Mouse (Mus musculus) myocyte (in vitro differentiated cells): Measurements from ENCODE around the gene Gan.

Experiments used
- CEBPB ChIP-seq: IDR thresholded peaks from 2 replicates; pipeline ENCODE4 v1.6.1; 2011; ENCODE audit warnings: mild to moderate bottlenecking, moderate library complexity; ENCODE audit not compliant: poor library complexity, insufficient read depth, severe bottlenecking
- E2F4 ChIP-seq: IDR thresholded peaks from one replicate; pipeline ENCODE4 v1.6.1; 2011; ENCODE audit warnings: mild to moderate bottlenecking, control low read depth, moderate library complexity; ENCODE audit not compliant: insufficient read depth
- MAX ChIP-seq: IDR thresholded peaks from one replicate; pipeline ENCODE4 v1.6.1; 2011; ENCODE audit warnings: low read depth, mild to moderate bottlenecking, control low read depth
- MYOD1 ChIP-seq, 3 experiments: IDR thresholded peaks; one replicate each; pipeline ENCODE4 v1.6.1; 2011; ENCODE audit warnings: control low read depth in 2 of 3, low read depth in 2 of 3, mild to moderate bottlenecking in 2 of 3, moderate library complexity in 1 of 3; ENCODE audit not compliant: insufficient read length in 2 of 3, control insufficient read depth in 1 of 3
- POLR2A ChIP-seq: IDR thresholded peaks from one replicate; pipeline ENCODE4 v1.6.1; 2011; ENCODE audit warnings: low read depth, mild to moderate bottlenecking, control low read depth, moderate library complexity; ENCODE audit not compliant: insufficient read length
- POLR2AphosphoS2 ChIP-seq: IDR thresholded peaks from one replicate; pipeline ENCODE4 v1.6.1; 2011; ENCODE audit warnings: low read depth, control low read depth; ENCODE audit not compliant: insufficient read length
- REST ChIP-seq: IDR thresholded peaks from one replicate; pipeline ENCODE4 v1.6.1; 2011; ENCODE audit warnings: mild to moderate bottlenecking, control low read depth, moderate library complexity; ENCODE audit not compliant: insufficient read depth, insufficient read length
- TCF12 ChIP-seq: IDR thresholded peaks from one replicate; pipeline ENCODE4 v1.6.1; 2011; ENCODE audit warnings: mild to moderate bottlenecking, control low read depth; ENCODE audit not compliant: poor library complexity, insufficient read depth, severe bottlenecking

DNA sequence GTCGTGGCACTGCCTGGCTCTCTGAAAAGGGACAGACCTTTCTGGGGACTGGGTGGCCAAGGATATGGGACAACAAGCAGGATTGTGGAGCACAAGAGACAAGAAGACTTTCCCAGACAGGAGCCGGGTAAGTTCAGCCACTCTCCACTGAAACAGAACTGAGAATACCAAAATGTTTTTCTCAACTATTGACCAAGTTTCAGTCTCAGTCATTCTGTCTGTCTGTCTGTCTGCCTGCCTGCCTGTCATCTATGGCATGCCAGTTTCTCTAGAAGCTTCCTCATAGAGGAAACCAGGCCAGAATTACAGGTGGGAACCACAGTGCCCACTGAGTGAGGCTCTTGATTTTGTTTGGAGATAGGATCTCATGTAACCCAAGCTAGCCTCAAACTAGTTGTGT, 59.8 kb downstream of the Gan start:
- TF ChIP-seq MAX: no peak
- no peak for TF ChIP-seq POLR2A
- no peak for TF ChIP-seq MYOD1 (IDR thresholded peaks at IDR 0.05; ENCODE audit: control insufficient read depth in 1 of 3, insufficient read length in 2 of 3, low read depth in 2 of 3)
- TF ChIP-seq E2F4: no peak
- no peak for TF ChIP-seq CEBPB
- TF ChIP-seq TCF12: no peak
- TF ChIP-seq POLR2AphosphoS2: no peak
- TF ChIP-seq REST: no peak
